Mouse (Mus musculus): Measurements from ENCODE around the gene Ret.

The Ret gene

DNA sequence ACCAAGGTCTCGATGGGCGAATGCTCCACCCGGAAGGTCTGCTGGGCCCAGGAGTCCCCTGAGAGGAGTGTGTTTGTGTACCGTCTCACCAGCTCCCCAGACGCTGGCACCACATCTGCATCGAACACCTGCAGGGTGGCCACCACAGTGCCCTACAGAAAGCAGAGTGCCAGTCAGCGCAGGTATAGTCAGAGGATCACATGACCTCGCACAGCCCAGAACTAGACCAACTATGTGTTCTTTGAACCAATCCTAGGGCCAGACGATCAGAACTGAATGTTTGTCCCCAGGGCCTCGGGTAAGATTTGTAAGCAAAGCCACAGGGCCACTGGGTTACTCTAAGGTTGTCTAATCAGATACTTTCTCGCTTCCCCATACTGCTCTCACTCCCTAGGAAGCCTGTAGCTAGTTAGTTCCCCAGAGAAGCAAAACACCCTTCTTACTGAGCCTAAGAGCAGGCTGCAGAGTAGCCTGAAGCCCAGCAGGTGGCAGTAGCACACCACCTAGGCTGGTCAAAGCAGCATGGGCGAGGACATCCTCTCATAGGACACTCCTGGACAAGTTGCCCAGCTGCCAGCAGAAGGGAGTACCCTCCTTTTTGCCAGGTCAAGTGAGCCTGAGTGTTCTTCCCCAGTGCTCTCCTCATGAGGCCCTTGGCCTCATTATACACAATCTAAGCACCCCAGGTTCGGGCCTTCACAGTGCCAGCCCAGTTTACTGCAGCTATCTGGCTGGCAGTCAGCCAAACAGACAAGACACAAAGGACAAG is 18.0 kb downstream of the Ret start:
- peak; percentile 41 to 55 for DNase-seq (ENCODE audit: low read depth in 2 of 2, low spot score in 2 of 2)

- DNase-seq (ENCODE audit: low read depth in 2 of 2, low spot score in 2 of 2): no peak
Observed at GRCm38 (mm10) chr6:118173975-118174328, 23.6 kb downstream of the Ret start.

DNA sequence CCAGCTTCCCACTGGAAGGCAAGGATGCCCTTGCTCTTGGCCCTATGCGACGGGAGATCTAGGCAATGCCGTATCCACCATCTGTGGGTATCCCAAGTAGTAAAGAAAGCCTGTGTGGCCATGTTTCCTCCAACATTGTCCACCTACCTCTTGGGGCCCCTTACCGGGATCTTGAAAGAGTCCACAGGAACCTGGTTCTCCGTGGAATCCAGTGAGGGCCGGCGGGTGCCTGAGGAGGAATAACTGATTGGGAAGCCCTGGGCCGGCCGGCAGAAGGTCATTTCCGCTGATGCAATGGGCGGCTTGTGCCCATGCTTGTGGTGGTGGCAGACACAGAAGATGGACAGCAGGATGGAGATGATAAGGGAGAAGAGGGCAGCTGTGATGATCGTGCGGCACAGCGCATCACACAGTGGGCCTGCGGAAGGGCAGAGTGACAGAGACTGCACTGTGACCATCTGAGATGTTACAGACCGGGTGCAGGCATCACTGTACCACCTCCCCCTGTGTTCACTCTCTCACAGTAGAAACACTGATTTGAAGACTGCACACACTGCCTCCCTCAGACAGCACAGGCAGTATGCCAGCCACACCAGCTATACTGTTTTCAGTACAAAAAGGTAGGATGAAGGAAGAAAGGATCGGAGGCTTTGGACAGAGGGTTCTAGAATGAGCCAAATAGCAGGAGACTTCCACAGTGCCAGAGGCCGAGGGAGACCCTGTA is 24.1 kb downstream of the Ret start:
- DNase-seq (ENCODE audit: low read depth in 2 of 2, low spot score in 2 of 2): no peak

DNA sequence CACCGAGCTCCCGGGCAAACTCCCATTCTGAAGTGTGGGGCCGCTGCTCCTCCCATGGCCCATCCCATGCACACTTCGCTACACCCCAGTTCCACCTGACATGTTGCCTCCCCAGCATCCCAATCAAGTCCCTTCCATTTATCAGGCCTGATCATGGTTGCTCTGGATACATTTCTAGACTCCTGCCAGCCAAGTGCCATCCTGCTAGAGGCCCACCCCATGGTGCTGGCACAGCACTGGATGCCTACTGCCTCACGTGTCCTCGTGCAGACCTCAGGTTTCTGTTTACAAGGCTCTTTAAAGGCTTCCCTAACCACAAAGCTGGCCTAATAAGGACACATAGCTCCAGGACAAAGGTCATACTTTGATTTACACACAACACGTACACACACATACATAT is 26.1 kb downstream of the Ret start:
- DNase-seq (ENCODE audit: low read depth in 2 of 2, low spot score in 2 of 2): no peak

DNA sequence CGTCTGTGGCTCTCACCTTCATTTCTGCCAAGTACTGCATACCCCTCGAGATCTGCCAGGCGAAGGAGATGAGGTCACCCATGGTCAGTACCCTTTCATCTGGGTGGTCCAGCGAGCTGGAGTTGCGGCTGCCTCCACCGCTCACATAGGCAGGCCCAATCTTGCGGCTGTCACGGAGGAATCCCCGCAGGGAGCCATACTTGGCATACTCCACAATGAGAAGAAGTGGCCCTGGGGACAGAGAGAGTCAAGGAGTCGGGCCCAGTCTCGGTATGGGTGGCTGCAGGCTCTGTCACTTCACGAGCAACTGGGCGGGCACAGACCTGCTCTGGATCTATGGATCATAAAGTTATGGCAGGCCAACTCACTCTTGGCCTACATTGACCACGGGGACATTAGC is 29.4 kb downstream of the Ret start:
- DNase-seq (ENCODE audit: low read depth in 2 of 2, low spot score in 2 of 2): no peak

DNA sequence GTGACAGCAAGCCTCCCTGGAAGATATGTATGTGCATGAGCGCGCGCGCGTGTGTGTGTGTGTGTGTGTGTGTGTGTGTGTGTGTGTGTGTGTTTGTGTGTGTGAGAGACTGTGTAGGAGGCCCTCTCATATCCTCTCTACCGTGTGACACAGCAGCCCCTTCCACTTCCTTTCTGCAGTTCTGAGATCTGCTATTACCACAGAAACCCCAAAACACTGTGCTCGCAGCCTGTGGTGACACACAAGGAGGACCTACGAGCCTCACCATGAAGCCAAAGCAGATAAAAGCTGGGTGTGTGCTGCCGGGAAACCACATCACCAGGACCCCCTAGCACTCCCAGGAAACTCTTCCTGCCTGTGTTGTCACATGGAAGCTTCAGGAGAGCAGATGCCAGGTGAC is 30.5 kb downstream of the Ret start:
- peak; percentile 77 to 78 for DNase-seq (ENCODE audit: low read depth in 2 of 2, low spot score in 2 of 2)

DNA sequence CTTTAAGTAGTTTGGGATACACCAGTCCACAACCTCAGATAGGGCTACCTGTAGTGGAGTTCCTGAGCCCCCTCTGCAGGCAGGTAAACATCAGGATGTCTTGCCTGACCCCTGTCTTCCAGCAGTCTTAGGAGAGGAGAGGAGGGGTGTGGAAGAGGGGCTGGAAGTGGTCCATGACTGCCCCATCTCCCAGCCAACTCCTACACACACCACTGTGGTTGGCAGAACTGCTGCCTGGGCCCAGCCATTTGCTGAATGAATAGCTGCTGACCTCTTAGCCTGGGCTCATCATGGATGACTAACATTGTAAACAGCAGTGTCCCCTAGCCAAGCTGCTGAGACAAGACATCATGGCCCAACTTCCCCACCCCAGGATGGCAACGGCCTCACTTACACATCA is 32.0 kb downstream of the Ret start:
- DNase-seq (ENCODE audit: low read depth in 2 of 2, low spot score in 2 of 2): no peak

- DNase-seq (ENCODE audit: low read depth in 2 of 2, low spot score in 2 of 2): no peak
Observed at GRCm38 (mm10) chr6:118164691-118165090, 32.8 kb downstream of the Ret start.

DNA sequence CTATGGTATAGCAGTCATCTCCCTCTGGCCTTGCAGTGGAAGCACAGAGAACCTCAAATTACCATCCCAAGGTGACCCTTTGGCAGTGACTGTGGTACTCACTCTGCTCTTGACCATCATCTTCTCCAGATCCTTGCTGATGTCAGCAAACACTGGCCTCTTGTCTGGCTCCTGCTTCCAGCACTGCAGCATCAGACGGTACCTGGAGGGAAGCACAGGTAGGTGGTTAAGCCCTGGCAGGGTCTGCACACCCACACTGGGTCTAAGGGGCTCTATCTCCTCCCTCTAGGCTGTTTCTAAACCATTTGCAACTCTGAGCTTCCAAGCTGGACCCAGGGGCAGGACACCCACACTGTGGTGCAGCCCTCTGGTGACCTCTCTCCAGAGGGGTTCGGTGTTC is 34.4 kb downstream of the Ret start:
- DNase-seq (ENCODE audit: low read depth in 2 of 2, low spot score in 2 of 2): no peak

GRCm38 (mm10) chr6:118162457-118163082 is 34.9 kb downstream of the Ret start:
- no peak for DNase-seq (ENCODE audit: low read depth in 2 of 2, low spot score in 2 of 2)

DNA sequence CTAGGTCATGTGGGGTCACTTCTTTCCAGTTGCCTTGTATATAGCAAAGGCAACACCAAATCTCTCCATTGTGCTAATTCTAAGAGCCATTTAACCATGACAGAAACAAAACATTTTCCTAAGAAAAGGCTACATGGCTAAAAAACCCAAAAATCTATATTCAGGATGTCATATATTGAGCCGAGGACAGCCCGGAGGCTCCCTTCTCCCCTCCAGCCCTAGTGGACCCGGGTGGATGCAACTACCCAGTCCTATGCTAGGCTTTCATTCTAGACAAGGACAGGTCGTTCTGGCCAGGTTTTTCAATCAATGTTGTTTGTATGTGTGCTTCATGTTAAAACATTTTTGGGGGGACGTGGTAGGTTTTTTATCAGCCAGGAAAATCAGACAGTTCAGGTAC is 44.4 kb downstream of the Ret start:
- no peak for DNase-seq (ENCODE audit: low read depth in 2 of 2, low spot score in 2 of 2)

GRCm38 (mm10) chr6:118150988-118151387 is 46.5 kb downstream of the Ret start:
- DNase-seq (ENCODE audit: low read depth in 2 of 2, low spot score in 2 of 2): no peak

GRCm38 (mm10) chr6:118150538-118150937 is 47.0 kb downstream of the Ret start:
- DNase-seq (ENCODE audit: low read depth in 2 of 2, low spot score in 2 of 2): no peak

DNA sequence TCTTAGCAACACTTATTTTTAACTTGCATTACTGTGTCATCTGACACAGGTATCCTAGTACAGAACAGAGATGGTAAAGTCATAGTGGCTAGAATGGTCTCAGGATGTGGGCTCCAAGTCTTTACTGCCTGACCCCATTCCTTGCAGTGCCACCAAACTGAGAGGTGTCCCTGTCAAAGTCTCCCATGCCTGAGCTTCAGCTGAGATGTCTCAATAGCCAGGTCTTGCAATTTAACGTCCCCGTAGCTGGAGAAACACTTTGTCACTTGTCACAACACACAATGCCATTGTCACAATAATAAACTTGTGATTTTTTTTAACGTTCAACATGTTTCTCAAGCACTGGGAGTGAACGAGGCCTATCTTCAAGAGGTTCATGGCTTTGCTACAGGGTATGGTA is 47.4 kb downstream of the Ret start:
- no peak for DNase-seq (ENCODE audit: low read depth in 2 of 2, low spot score in 2 of 2)

DNA sequence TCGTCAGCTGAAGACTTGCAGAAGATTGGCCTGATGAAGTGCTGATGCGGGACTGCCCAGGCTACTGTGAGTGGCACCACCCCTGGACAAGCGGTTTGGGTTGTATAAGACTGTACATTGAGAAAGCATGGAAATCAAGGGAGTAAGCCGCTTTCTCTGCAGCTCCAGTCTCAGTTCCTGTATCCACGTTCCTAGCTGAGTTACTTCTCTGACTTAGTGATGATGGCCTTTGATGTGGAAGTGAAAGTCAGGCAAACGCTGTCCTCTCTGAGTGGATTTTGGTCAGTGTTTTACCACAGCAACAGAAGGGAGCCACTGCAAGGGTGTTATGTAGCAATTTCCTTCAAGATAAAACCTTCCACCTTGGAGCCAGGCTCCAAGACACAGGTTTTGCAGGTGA is 56.6 kb downstream of the Ret start:
- no peak for DNase-seq (ENCODE audit: low read depth in 2 of 2, low spot score in 2 of 2)

GRCm38 (mm10) chr6:118138731-118139709 is 58.5 kb downstream of the Ret start, which contains the start of gene Csgalnact2:
Gene Csgalnact2 (minus strand): TSS chr6:118139140.
- DNase-seq (ENCODE audit: low read depth in 2 of 2, low spot score in 2 of 2): peak; percentile 89 to 94

GRCm38 (mm10) chr6:118137148-118137547 is 60.4 kb downstream of the Ret start:
- DNase-seq (ENCODE audit: low read depth in 2 of 2, low spot score in 2 of 2): no peak

- DNase-seq (ENCODE audit: low read depth in 2 of 2, low spot score in 2 of 2): no peak
Observed at GRCm38 (mm10) chr6:118134461-118134860, 63.1 kb downstream of the Ret start.

GRCm38 (mm10) chr6:118130022-118130421 is 67.5 kb downstream of the Ret start:
- DNase-seq (ENCODE audit: low read depth in 2 of 2, low spot score in 2 of 2): no peak

DNA sequence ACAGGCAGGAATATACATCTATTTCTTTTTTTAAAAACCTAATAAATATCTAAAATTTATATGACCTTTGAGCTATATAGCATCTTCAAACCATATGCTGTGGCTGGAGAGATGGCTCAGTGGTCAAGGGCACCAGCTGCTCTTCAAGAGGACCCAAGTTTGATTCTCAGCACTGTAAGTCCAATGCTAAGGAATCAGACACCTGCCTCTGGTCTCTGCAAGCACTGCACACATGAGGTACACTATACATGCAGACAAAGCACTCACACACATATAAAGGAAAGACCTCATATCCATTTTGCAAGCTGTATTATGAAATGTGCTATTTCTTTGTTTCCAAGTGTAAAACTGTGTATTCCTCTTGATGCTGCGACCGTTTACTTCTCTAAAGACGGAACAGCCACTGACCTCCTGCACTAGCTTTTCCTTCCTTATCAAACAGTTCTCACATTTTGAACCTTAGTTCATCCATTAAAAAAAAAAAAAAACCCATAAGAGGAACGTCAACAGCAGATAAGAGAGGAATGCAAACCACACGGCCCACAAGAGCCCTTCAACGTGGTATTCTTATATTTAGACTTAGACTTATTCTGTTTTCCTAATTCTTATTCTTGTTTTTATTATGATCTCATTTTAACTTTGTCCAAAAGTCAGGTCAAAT is 69.6 kb downstream of the Ret start:
- DNase-seq (ENCODE audit: low read depth in 2 of 2, low spot score in 2 of 2): no peak

DNA sequence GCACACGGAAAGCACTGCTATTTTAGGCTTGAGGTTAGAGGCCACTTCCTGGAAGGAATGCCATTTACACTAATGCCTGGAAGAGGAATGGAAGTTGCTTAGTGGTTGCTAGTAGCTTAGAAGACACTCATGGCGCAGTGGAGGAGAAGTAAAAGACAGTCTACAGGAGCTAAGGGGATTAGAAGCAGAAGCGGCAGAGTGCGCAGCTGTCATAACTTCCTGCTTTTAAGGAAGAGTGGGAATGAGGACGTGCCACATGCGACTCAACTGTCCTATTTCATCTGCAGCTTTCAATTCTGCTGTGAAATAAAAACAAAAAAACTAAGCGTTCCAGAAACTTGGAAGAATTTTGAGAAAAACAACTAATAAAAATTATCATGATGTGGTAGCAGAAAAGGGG is 70.3 kb downstream of the Ret start:
- DNase-seq (ENCODE audit: low read depth in 2 of 2, low spot score in 2 of 2): no peak
